Mouse (Mus musculus) brain, embryonic 14.5 days (tissue): ENCODE measurements around the gene Rab2b. TPM values are rescaled to one million over a fixed set of nuclear protein-coding genes. Genes with fewer than 3 reads are reported as not detected.
"Not testable (repeated sequence)": the region's sequence is repeated elsewhere in the genome, so short reads cannot be mapped to it uniquely, and the experiment has no call there.

Source experiments
- DNase-seq: peaks from one replicate; pipeline ENCODE4 v3.0.0-alpha.2; 2011; ENCODE audit warnings: low read depth
- CTCF ChIP-seq: fragments of 200-500 bp; IDR thresholded peaks from 2 replicates; pipeline ENCODE4 v1.5.1; 2012; ENCODE audit warnings: inconsistent platforms, mild to moderate bottlenecking, moderate library complexity, borderline replicate concordance; ENCODE audit not compliant: insufficient read depth, insufficient read length; ENCODE audit errors: extremely low read depth
- POLR2A ChIP-seq: fragments of 200-500 bp; IDR thresholded peaks from 2 replicates; pipeline ENCODE4 v1.6.1; 2012; ENCODE audit warnings: mild to moderate bottlenecking, inconsistent platforms, borderline replicate concordance; ENCODE audit not compliant: poor library complexity, insufficient read depth, insufficient read length, severe bottlenecking; ENCODE audit errors: extremely low read depth
- polyA plus RNA-seq: library from polyadenylated mRNA; depleted of rRNA; stranded (reverse); fragments of >200 nt; gene quantifications from 2 replicates; pipeline ENCODE4 v1.2.3, GENCODE M21; 2012

The Rab2b gene
- polyA plus RNA-seq, 1 experiment = 59.0 TPM

GRCm38 (mm10) chr14:52313931-52314807 lies 34.8 kb upstream of the Rab2b start:
- TF ChIP-seq POLR2A (no peak), CTCF (no peak)
- DNase-seq = no peak

- DNase-seq = peak; percentile 84
Measured at GRCm38 (mm10) chr14:52310906-52311305, 31.6 kb upstream of the Rab2b start.

GRCm38 (mm10) chr14:52310343-52310742 lies 31.0 kb upstream of the Rab2b start:
- not testable (repeated sequence) for DNase-seq

More at GRCm38 (mm10) chr14:52310906-52311305, 31.6 kb upstream of the Rab2b start:
- TF ChIP-seq POLR2A = no peak
- no peak for TF ChIP-seq CTCF

- TF ChIP-seq CTCF = no peak
- no peak for TF ChIP-seq POLR2A
- DNase-seq = no peak
Measured at GRCm38 (mm10) chr14:52306100-52306499, 26.8 kb upstream of the Rab2b start.

- TF ChIP-seq POLR2A = peak; percentile 31; the same call in 1 of the 2 replicates
- TF ChIP-seq CTCF = peak; percentile 12; the same call in 1 of the 2 replicates
- DNase-seq = peak; percentile 99
Measured at GRCm38 (mm10) chr14:52304644-52305271, 25.4 kb upstream of the Rab2b start, which contains the start of gene Mettl3. TSS of gene Mettl3 (minus strand) at chr14:52305128.

GRCm38 (mm10) chr14:52303517-52303916 lies 24.2 kb upstream of the Rab2b start:
- DNase-seq = not testable (repeated sequence)

- TF ChIP-seq POLR2A (no peak), CTCF (peak; percentile 9; the same call in 1 of the 2 replicates)
- peak; percentile 79 for DNase-seq
Measured at GRCm38 (mm10) chr14:52295558-52296264, 16.4 kb upstream of the Rab2b start.

GRCm38 (mm10) chr14:52284191-52284590 lies 4.8 kb upstream of the Rab2b start:
- no peak for DNase-seq
- TF ChIP-seq POLR2A (no peak), CTCF (no peak)

GRCm38 (mm10) chr14:52283629-52284028 lies 4.3 kb upstream of the Rab2b start:
- no peak for DNase-seq
- TF ChIP-seq POLR2A (no peak), CTCF (no peak)

GRCm38 (mm10) chr14:52279747-52280120 lies 389 bp upstream of the Rab2b start:
- no peak for DNase-seq
- TF ChIP-seq CTCF (no peak), POLR2A (no peak)

GRCm38 (mm10) chr14:52277210-52277609 lies 2.1 kb downstream of the Rab2b start:
- DNase-seq = no peak
- no peak for TF ChIP-seq POLR2A
- TF ChIP-seq CTCF = no peak
